Mouse (Mus musculus): Measurements from ENCODE around the gene Peli3. TPM values are rescaled to one million over a fixed set of nuclear protein-coding genes. Genes with fewer than 3 reads are reported as not detected.
A peak's percentile ranks its signal among the peaks of the same experiment; 100 is the strongest.

The Peli3 gene
- polyA plus RNA-seq (2014; fragmentation: Nextera tagmentation; extraction: Ambion mirVana) = 2.2 and 2.5 TPM in 2 replicates

- Histone ChIP-seq H3K4me1 (replicated peaks; ENCODE audit: control insufficient read depth, insufficient read depth, low read length) (peaks cover 9% of the 10 kb centered on the region), H3K4me2 (ENCODE audit: low read length) (peak within 1 kb of the TSS; percentile 93), H3K27me3 (replicated peaks; ENCODE audit: control insufficient read depth, insufficient read depth, low read length) (no peaks in the 10 kb centered on the region), H3K4me3 (ENCODE audit: low read depth, low read length) (peak within 1 kb of the TSS; percentile 60), H3K36me3 (ENCODE audit: control insufficient read depth, insufficient read depth, low read length) (no peaks in the 10 kb centered on the region), H3K9me3 (ENCODE audit: control insufficient read depth, low read length) (no peaks in the 10 kb centered on the region), H3K9ac (ENCODE audit: low read length) (peak within 1 kb of the TSS; percentile 58), H3K27ac (ENCODE audit: low read depth) (no peak within 1 kb of the TSS)
- peak; percentile 95 for DNase-seq (ENCODE audit: low spot score)
- WGBS = under 1% methylated on average over 48 of the region's 55 CpGs
- ATAC-seq (replicated peaks; ENCODE audit: low FRiP score, low TSS enrichment, low read depth) = peak; percentile 93
These were observed at the start of gene Peli3 for GRCm38 (mm10) chr19:4942551-4943252. Gene Peli3, minus strand, starts transcription at chr19:4943127.

GRCm38 (mm10) chr19:4992371-4992770 lies 49.4 kb upstream of the Peli3 start:
- H3K4me3 ChIP-seq (ENCODE audit: low read depth, low read length) = no peak overlapping the region
- no peaks in the 10 kb centered on the region for H3K36me3 ChIP-seq (ENCODE audit: control insufficient read depth, insufficient read depth, low read length)
- no peaks in the 10 kb centered on the region for H3K9me3 ChIP-seq (ENCODE audit: control insufficient read depth, low read length)
- ATAC-seq (replicated peaks; ENCODE audit: low FRiP score, low TSS enrichment, low read depth) (no peak), DNase-seq (ENCODE audit: low spot score) (peak; percentile 66)
- no peak overlapping the region for H3K9ac ChIP-seq (ENCODE audit: low read length)
- no peak overlapping the region for H3K4me2 ChIP-seq (ENCODE audit: low read length)
- peaks cover 31% of the 10 kb centered on the region for H3K27me3 ChIP-seq (replicated peaks; ENCODE audit: control insufficient read depth, insufficient read depth, low read length)
- H3K4me1 ChIP-seq (replicated peaks; ENCODE audit: control insufficient read depth, insufficient read depth, low read length) = 0 out of 2 replicates have a peak, but pooled peaks cover 4% of the 10 kb centered on the region
- no peak overlapping the region for H3K27ac ChIP-seq (ENCODE audit: low read depth)
- 18% methylated on average over 8 of the region's 8 CpGs for WGBS

GRCm38 (mm10) chr19:4990716-4991115 lies 47.8 kb upstream of the Peli3 start:
- Histone ChIP-seq H3K9me3 (ENCODE audit: control insufficient read depth, low read length) (no peaks in the 10 kb centered on the region), H3K4me2 (ENCODE audit: low read length) (peak overlapping the region; percentile 20), H3K4me1 (replicated peaks; ENCODE audit: control insufficient read depth, insufficient read depth, low read length) (0 out of 2 replicates have a peak, but pooled peaks cover 4% of the 10 kb centered on the region), H3K9ac (ENCODE audit: low read length) (no peak overlapping the region), H3K27ac (ENCODE audit: low read depth) (no peak overlapping the region), H3K4me3 (ENCODE audit: low read depth, low read length) (peak overlapping the region; percentile 15; the same call in 1 of the 2 replicates), H3K36me3 (ENCODE audit: control insufficient read depth, insufficient read depth, low read length) (no peaks in the 10 kb centered on the region), H3K27me3 (replicated peaks; ENCODE audit: control insufficient read depth, insufficient read depth, low read length) (peaks cover 37% of the 10 kb centered on the region)
- WGBS = 2% methylated on average over 21 of the region's 22 CpGs
- DNase-seq (ENCODE audit: low spot score) (no peak), ATAC-seq (replicated peaks; ENCODE audit: low FRiP score, low TSS enrichment, low read depth) (no peak)

GRCm38 (mm10) chr19:4990256-4990625 lies 47.3 kb upstream of the Peli3 start, which contains the start of gene Npas4:
Gene Npas4, minus strand, starts transcription at chr19:4990316.
- H3K36me3 ChIP-seq (ENCODE audit: control insufficient read depth, insufficient read depth, low read length) = no peaks in the 10 kb centered on the region
- peak within 1 kb of the TSS; percentile 15; the same call in 1 of the 2 replicates for H3K4me3 ChIP-seq (ENCODE audit: low read depth, low read length)
- ATAC-seq (replicated peaks; ENCODE audit: low FRiP score, low TSS enrichment, low read depth) (no peak), DNase-seq (ENCODE audit: low spot score) (no peak)
- H3K27ac ChIP-seq (ENCODE audit: low read depth) = no peak within 1 kb of the TSS
- H3K9ac ChIP-seq (ENCODE audit: low read length) = no peak within 1 kb of the TSS
- 19% methylated on average over 4 of the region's 4 CpGs for WGBS
- 0 out of 2 replicates have a peak, but pooled peaks cover 4% of the 10 kb centered on the region for H3K4me1 ChIP-seq (replicated peaks; ENCODE audit: control insufficient read depth, insufficient read depth, low read length)
- H3K4me2 ChIP-seq (ENCODE audit: low read length) = peak within 1 kb of the TSS; percentile 20
- H3K9me3 ChIP-seq (ENCODE audit: control insufficient read depth, low read length) = no peaks in the 10 kb centered on the region
- H3K27me3 ChIP-seq (replicated peaks; ENCODE audit: control insufficient read depth, insufficient read depth, low read length) = peaks cover 42% of the 10 kb centered on the region

GRCm38 (mm10) chr19:4989434-4990255 lies 46.7 kb upstream of the Peli3 start:
- Histone ChIP-seq H3K27ac (ENCODE audit: low read depth) (no peak overlapping the region), H3K27me3 (replicated peaks; ENCODE audit: control insufficient read depth, insufficient read depth, low read length) (peaks cover 47% of the 10 kb centered on the region), H3K4me2 (ENCODE audit: low read length) (no peak overlapping the region), H3K4me3 (ENCODE audit: low read depth, low read length) (no peak overlapping the region), H3K9ac (ENCODE audit: low read length) (no peak overlapping the region), H3K4me1 (replicated peaks; ENCODE audit: control insufficient read depth, insufficient read depth, low read length) (0 out of 2 replicates have a peak, but pooled peaks cover 4% of the 10 kb centered on the region), H3K36me3 (ENCODE audit: control insufficient read depth, insufficient read depth, low read length) (no peaks in the 10 kb centered on the region), H3K9me3 (ENCODE audit: control insufficient read depth, low read length) (no peaks in the 10 kb centered on the region)
- DNase-seq (ENCODE audit: low spot score) = peak; percentile 63
- no peak for ATAC-seq (replicated peaks; ENCODE audit: low FRiP score, low TSS enrichment, low read depth)
- 20% methylated on average over 45 of the region's 47 CpGs for WGBS

- Histone ChIP-seq H3K4me1 (replicated peaks; ENCODE audit: control insufficient read depth, insufficient read depth, low read length) (0 out of 2 replicates have a peak, but pooled peaks cover 4% of the 10 kb centered on the region), H3K27me3 (replicated peaks; ENCODE audit: control insufficient read depth, insufficient read depth, low read length) (peaks cover 54% of the 10 kb centered on the region), H3K9me3 (ENCODE audit: control insufficient read depth, low read length) (no peaks in the 10 kb centered on the region), H3K27ac (ENCODE audit: low read depth) (no peak overlapping the region), H3K4me2 (ENCODE audit: low read length) (no peak overlapping the region), H3K4me3 (ENCODE audit: low read depth, low read length) (no peak overlapping the region), H3K36me3 (ENCODE audit: control insufficient read depth, insufficient read depth, low read length) (no peaks in the 10 kb centered on the region), H3K9ac (ENCODE audit: low read length) (no peak overlapping the region)
- WGBS = 2% methylated on average over 13 of the region's 13 CpGs
- peak; percentile 100 for DNase-seq (ENCODE audit: low spot score)
- ATAC-seq (replicated peaks; ENCODE audit: low FRiP score, low TSS enrichment, low read depth) = no peak
These were observed 46.1 kb upstream of the Peli3 start for GRCm38 (mm10) chr19:4989013-4989412.

GRCm38 (mm10) chr19:4981767-4982166 lies 38.8 kb upstream of the Peli3 start:
- Histone ChIP-seq H3K36me3 (ENCODE audit: control insufficient read depth, insufficient read depth, low read length) (no peaks in the 10 kb centered on the region), H3K9me3 (ENCODE audit: control insufficient read depth, low read length) (no peaks in the 10 kb centered on the region), H3K9ac (ENCODE audit: low read length) (no peak overlapping the region), H3K4me1 (replicated peaks; ENCODE audit: control insufficient read depth, insufficient read depth, low read length) (no peaks in the 10 kb centered on the region), H3K4me2 (ENCODE audit: low read length) (no peak overlapping the region), H3K4me3 (ENCODE audit: low read depth, low read length) (no peak overlapping the region), H3K27ac (ENCODE audit: low read depth) (no peak overlapping the region), H3K27me3 (replicated peaks; ENCODE audit: control insufficient read depth, insufficient read depth, low read length) (peaks cover 34% of the 10 kb centered on the region)
- DNase-seq (ENCODE audit: low spot score) (peak; percentile 69), ATAC-seq (replicated peaks; ENCODE audit: low FRiP score, low TSS enrichment, low read depth) (no peak)

- Histone ChIP-seq H3K9ac (ENCODE audit: low read length) (no peak overlapping the region), H3K9me3 (ENCODE audit: control insufficient read depth, low read length) (no peaks in the 10 kb centered on the region), H3K27ac (ENCODE audit: low read depth) (no peak overlapping the region), H3K4me1 (replicated peaks; ENCODE audit: control insufficient read depth, insufficient read depth, low read length) (no peaks in the 10 kb centered on the region), H3K27me3 (replicated peaks; ENCODE audit: control insufficient read depth, insufficient read depth, low read length) (no peaks in the 10 kb centered on the region), H3K4me2 (ENCODE audit: low read length) (no peak overlapping the region), H3K36me3 (ENCODE audit: control insufficient read depth, insufficient read depth, low read length) (peaks cover 26% of the 10 kb centered on the region), H3K4me3 (ENCODE audit: low read depth, low read length) (no peak overlapping the region)
- WGBS = 62% methylated on average over 2 of the region's 2 CpGs
- ATAC-seq (replicated peaks; ENCODE audit: low FRiP score, low TSS enrichment, low read depth) (no peak), DNase-seq (ENCODE audit: low spot score) (no peak)
These were observed 25.3 kb upstream of the Peli3 start for GRCm38 (mm10) chr19:4968236-4968635.
